Mouse (Mus musculus): ENCODE results near the gene Snx4.

DNA sequence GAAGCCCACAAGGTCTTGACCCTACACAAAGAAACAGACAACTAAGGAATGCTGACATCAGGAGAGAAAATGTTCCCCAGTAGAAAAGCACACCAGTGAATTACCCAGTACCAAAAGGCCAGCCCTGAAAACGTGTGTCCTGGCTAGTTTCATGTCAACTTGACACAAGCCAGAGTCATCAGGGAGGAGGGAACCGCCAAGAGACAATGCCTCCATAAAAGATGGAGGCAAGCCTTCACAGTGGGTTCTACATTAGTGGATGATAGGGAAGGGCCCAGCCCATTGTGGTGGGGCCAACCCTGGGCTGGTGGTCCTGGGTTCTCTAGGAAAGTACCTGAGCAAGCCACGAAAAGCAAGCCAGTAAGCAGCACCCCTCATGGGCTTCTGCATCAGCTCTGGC lies 95.1 kb downstream of the Snx4 start:
- TF ChIP-seq CTCF (IDR thresholded peaks at IDR 0.05; ENCODE audit: borderline replicate concordance, extremely low read depth, insufficient read depth, insufficient read length) (no peak), POLR2A (IDR thresholded peaks at IDR 0.05; ENCODE audit: borderline replicate concordance, extremely low read depth, insufficient read depth, insufficient read length, poor library complexity, severe bottlenecking) (no peak)
